Mouse (Mus musculus): ENCODE data around the gene Tmem135.

DNA sequence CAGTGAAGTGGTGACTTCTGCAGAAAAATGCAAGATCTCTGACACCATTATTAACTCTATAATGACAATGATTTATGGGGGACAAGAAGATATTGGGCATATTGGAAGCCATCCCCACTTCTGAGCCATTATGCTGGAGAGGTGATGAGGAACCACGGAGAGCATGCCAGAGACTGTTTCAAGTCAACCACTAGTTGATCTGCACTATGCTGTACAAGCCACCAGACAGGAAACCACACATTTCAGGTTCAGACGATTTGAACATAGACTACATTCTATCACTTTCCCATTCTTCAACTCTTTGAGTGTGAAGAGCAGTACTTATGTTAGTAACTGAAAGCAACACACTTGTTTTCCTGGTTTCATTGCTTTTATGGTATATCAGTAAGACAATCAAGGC lies 297.6 kb downstream of the Tmem135 start:
- TF ChIP-seq POLR2A (IDR thresholded peaks at IDR 0.05; ENCODE audit: control insufficient read depth, extremely low read depth, insufficient read depth, low read length, poor library complexity), result no peak
- TF ChIP-seq CTCF (IDR thresholded peaks at IDR 0.05; ENCODE audit: borderline replicate concordance, control insufficient read depth, extremely low read depth, insufficient read depth, low read length, poor library complexity), result no peak
